Mouse (Mus musculus) erythroblast, embryonic 14.5 days (primary cell): ENCODE data around the gene Ank3.

Experiments used
- GATA1 ChIP-seq: IDR thresholded peaks from 2 replicates; pipeline ENCODE4 v1.6.1; 2012; ENCODE audit warnings: low read length, inconsistent platforms, mixed read lengths
- TAL1 ChIP-seq: IDR thresholded peaks from 3 replicates; pipeline ENCODE4 v1.6.1; 2012; ENCODE audit warnings: low read length, inconsistent platforms, mixed read lengths

DNA sequence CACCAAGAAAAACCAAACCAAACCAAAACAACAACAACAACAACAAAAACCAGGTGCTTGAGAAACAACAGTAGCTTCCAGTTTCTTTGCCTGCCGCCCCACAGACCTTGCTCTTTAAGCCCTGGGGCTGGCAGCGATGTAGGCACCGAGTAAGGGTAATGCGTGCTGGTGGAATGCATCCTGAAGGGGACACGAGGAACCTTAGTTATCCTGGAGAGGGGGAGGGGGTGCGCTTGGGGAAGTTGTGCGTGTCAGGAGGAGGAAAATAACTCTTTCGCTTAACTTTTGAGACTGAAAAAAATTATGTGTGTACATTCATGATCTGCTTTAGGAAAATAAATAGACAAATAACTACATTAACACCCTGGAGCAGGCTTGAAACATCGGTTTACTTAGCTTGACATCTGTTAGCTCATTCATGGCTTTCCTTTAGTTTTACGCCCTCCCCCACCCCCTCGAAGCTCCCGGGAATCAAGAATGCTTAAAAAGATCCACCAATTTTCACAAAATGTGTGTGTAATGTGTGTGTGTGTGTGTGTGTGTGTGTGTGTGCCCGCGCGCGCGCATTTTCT lies 1.3 kb downstream of the Ank3 start:
- no peak for TF ChIP-seq TAL1
- TF ChIP-seq GATA1: no peak
